Mouse (Mus musculus): ENCODE data around the gene Nrp2.

Nrp2 gene

GRCm38 (mm10) chr1:62751011-62752006 lies 48.2 kb downstream of the Nrp2 start:
- DNase-seq (ENCODE audit: extremely low read depth, low read depth): no peak

- DNase-seq (ENCODE audit: extremely low read depth, low read depth): no peak
Observed at GRCm38 (mm10) chr1:62752055-62752454, 49.0 kb downstream of the Nrp2 start.

GRCm38 (mm10) chr1:62752661-62753333 lies 49.7 kb downstream of the Nrp2 start:
- no peak for DNase-seq (ENCODE audit: extremely low read depth, low read depth)

- no peak for DNase-seq (ENCODE audit: extremely low read depth, low read depth)
Observed at GRCm38 (mm10) chr1:62754066-62754835, 51.2 kb downstream of the Nrp2 start.

GRCm38 (mm10) chr1:62760086-62760485 lies 57.0 kb downstream of the Nrp2 start:
- DNase-seq (ENCODE audit: extremely low read depth, low read depth): no peak

GRCm38 (mm10) chr1:62760565-62760964 lies 57.5 kb downstream of the Nrp2 start:
- no peak for DNase-seq (ENCODE audit: extremely low read depth, low read depth)

- DNase-seq (ENCODE audit: extremely low read depth, low read depth): no peak
Observed at GRCm38 (mm10) chr1:62763779-62764178, 60.7 kb downstream of the Nrp2 start.

GRCm38 (mm10) chr1:62765171-62765570 lies 62.1 kb downstream of the Nrp2 start:
- DNase-seq (ENCODE audit: extremely low read depth, low read depth): no peak

- DNase-seq (ENCODE audit: extremely low read depth, low read depth): no peak
Observed at GRCm38 (mm10) chr1:62766766-62767165, 63.7 kb downstream of the Nrp2 start.

- no peak for DNase-seq (ENCODE audit: extremely low read depth, low read depth)
Observed at GRCm38 (mm10) chr1:62767611-62768010, 64.5 kb downstream of the Nrp2 start.

GRCm38 (mm10) chr1:62770576-62770975 lies 67.5 kb downstream of the Nrp2 start:
- DNase-seq (ENCODE audit: extremely low read depth, low read depth): no peak

- DNase-seq (ENCODE audit: extremely low read depth, low read depth): no peak
Observed at GRCm38 (mm10) chr1:62772391-62772790, 69.3 kb downstream of the Nrp2 start.

GRCm38 (mm10) chr1:62773105-62773920 lies 70.2 kb downstream of the Nrp2 start:
- no peak for DNase-seq (ENCODE audit: extremely low read depth, low read depth)

GRCm38 (mm10) chr1:62773921-62774191 lies 70.8 kb downstream of the Nrp2 start:
- DNase-seq (ENCODE audit: extremely low read depth, low read depth): no peak

GRCm38 (mm10) chr1:62774288-62775218 lies 71.5 kb downstream of the Nrp2 start:
- DNase-seq (ENCODE audit: extremely low read depth, low read depth): no peak

- DNase-seq (ENCODE audit: extremely low read depth, low read depth): no peak
Observed at GRCm38 (mm10) chr1:62777320-62778235, 74.5 kb downstream of the Nrp2 start.

- DNase-seq (ENCODE audit: extremely low read depth, low read depth): no peak
Observed at GRCm38 (mm10) chr1:62778910-62779309, 75.8 kb downstream of the Nrp2 start.

- DNase-seq (ENCODE audit: extremely low read depth, low read depth): no peak
Observed at GRCm38 (mm10) chr1:62780068-62780761, 77.1 kb downstream of the Nrp2 start.

Measured in MEL-GATA-1-ER (cell line).